Mouse (Mus musculus) heart, postnatal 0 days (tissue): ENCODE measurements at regions not wholly inside any gene's neighbourhood (a gene's known extent, or its start where the extent isn't known, plus 50 kb on each side); places are given as distances from the start of the nearest gene placed in this dataset.

Experiments used
- ATAC-seq: fragments of 200-750 bp; cut with Nextera tagmentation; 2 replicates; pipeline ENCODE4 v1.8.0; 2017; ENCODE audit warnings: low read depth, moderate number of reproducible peaks, moderate library complexity; ENCODE audit not compliant: insufficient read depth
- DNase-seq: peaks from one replicate; pipeline ENCODE4 v3.0.0-alpha.2; 2016; ENCODE audit warnings: low spot score
- H3K27ac ChIP-seq: fragments of 300-500 bp; sonication (generic); 2 replicates; pipeline ENCODE4 v1.5.1; 2014; ENCODE audit warnings: low read depth, mild to moderate bottlenecking
- H3K27me3 ChIP-seq: fragments of 300-500 bp; sonication (generic); 2 replicates; pipeline ENCODE4 v1.6.1; 2014; ENCODE audit warnings: low read length, mixed read lengths; ENCODE audit not compliant: control insufficient read depth, insufficient read depth
- H3K36me3 ChIP-seq: fragments of 300-500 bp; sonication (generic); replicated peaks from 2 replicates; pipeline ENCODE4 v1.6.1; 2014; ENCODE audit warnings: low read length, mixed read lengths; ENCODE audit not compliant: control insufficient read depth, insufficient read depth
- H3K4me1 ChIP-seq: fragments of 300-500 bp; sonication (generic); 2 replicates; pipeline ENCODE4 v1.6.1; 2014; ENCODE audit warnings: antibody characterized with exemption; ENCODE audit not compliant: control insufficient read depth, insufficient read depth
- H3K4me2 ChIP-seq: fragments of 300-500 bp; sonication (generic); 2 replicates; pipeline ENCODE4 v1.6.1; 2014; ENCODE audit warnings: low read depth, mild to moderate bottlenecking, low read length, moderate library complexity
- H3K4me3 ChIP-seq: fragments of 300-500 bp; sonication (generic); 2 replicates; pipeline ENCODE4 v1.5.1; 2014; ENCODE audit warnings: low read depth, low read length
- H3K9ac ChIP-seq: fragments of 300-500 bp; sonication (generic); replicated peaks from 2 replicates; pipeline ENCODE4 v1.6.1; 2014; ENCODE audit warnings: low read depth, low read length, mixed read lengths
- H3K9me3 ChIP-seq: fragments of 300-500 bp; sonication (generic); replicated peaks from 2 replicates; pipeline ENCODE4 v1.6.1; 2016; ENCODE audit warnings: low read length; ENCODE audit not compliant: control insufficient read depth
- CTCF ChIP-seq: IDR thresholded peaks from 2 replicates; pipeline ENCODE4 v1.5.1; 2016; ENCODE audit warnings: antibody characterized with exemption, control low read depth, low read depth
- EP300 ChIP-seq: IDR thresholded peaks from 2 replicates; pipeline ENCODE4 v1.6.1; 2016; ENCODE audit warnings: antibody characterized with exemption, low read depth
- WGBS: fragments of 180-500 bp; shearing (Covaris S2); extraction: QIAGEN DNeasy Blood & Tissue Kit; methylation state at CpG from one replicate; pipeline ENCODE4 v1.1.7; 2014; 5-methylcytosine and 5-hydroxymethylcytosine counted together

- H3K9me3 ChIP-seq: no peaks in the 10 kb centered on the region
- ATAC-seq (no peak), DNase-seq (no peak)
- TF ChIP-seq CTCF: no peak
- no peak for TF ChIP-seq EP300
- no peak overlapping the region for H3K27ac ChIP-seq
- no peak overlapping the region for H3K4me3 ChIP-seq
- H3K9ac ChIP-seq: no peak overlapping the region
- peaks cover 3% of the 10 kb centered on the region; the same call in 1 of the 2 replicates for H3K4me1 ChIP-seq
- WGBS: 59% methylated on average over 5 of the region's 5 CpGs
- H3K27me3 ChIP-seq: no peaks in the 10 kb centered on the region
- H3K4me2 ChIP-seq: no peak overlapping the region
- H3K36me3 ChIP-seq: no peaks in the 10 kb centered on the region
Observed at GRCm38 (mm10) chr10:96204198-96204597, 67.8 kb downstream of the Gm5426 start.

DNA sequence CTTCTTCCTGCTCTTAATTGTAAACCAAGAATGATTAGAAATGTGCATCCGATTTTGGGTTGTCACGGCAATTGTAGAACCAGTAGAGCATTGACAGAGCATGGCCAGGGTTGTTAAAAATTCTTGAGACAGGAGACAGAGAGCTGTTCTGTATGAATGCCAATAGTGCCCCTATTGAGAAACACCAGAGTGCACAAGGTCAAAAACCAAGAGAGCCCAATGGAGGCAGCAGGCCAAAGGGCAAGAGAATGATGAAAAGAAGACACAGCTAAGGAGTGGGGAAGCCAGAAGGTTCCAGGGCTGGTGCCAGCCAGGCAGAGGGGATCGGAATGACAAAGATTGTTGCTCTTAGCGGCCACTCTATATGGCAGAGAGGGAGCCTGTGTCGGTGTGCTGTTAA is 72.8 kb downstream of the Gm5426 start:
- Histone ChIP-seq H3K27me3 (no peaks in the 10 kb centered on the region), H3K27ac (no peak overlapping the region), H3K4me2 (no peak overlapping the region), H3K36me3 (no peaks in the 10 kb centered on the region), H3K4me1 (no peaks in the 10 kb centered on the region), H3K9ac (no peak overlapping the region), H3K4me3 (no peak overlapping the region), H3K9me3 (no peaks in the 10 kb centered on the region)
- DNase-seq: no peak
- 89% methylated on average over 5 of the region's 5 CpGs for WGBS
- no peak for TF ChIP-seq CTCF
- TF ChIP-seq EP300: no peak
- no peak for ATAC-seq

GRCm38 (mm10) chr10:96211189-96211588 is 74.8 kb downstream of the Gm5426 start:
- 66% methylated on average over 7 of the region's 7 CpGs for WGBS
- no peak overlapping the region for H3K4me2 ChIP-seq
- H3K9ac ChIP-seq: no peak overlapping the region
- no peak overlapping the region for H3K27ac ChIP-seq
- ATAC-seq (no peak), DNase-seq (no peak)
- no peak for TF ChIP-seq CTCF
- TF ChIP-seq EP300: no peak
- H3K36me3 ChIP-seq: no peaks in the 10 kb centered on the region
- no peaks in the 10 kb centered on the region for H3K4me1 ChIP-seq
- no peaks in the 10 kb centered on the region for H3K27me3 ChIP-seq
- H3K9me3 ChIP-seq: no peaks in the 10 kb centered on the region
- H3K4me3 ChIP-seq: no peak overlapping the region

- H3K4me2 ChIP-seq: no peak overlapping the region
- H3K4me3 ChIP-seq: no peak overlapping the region
- no peaks in the 10 kb centered on the region for H3K36me3 ChIP-seq
- H3K27ac ChIP-seq: no peak overlapping the region
- no peak overlapping the region for H3K9ac ChIP-seq
- no peak for TF ChIP-seq EP300
- peak; percentile 96 for TF ChIP-seq CTCF
- 1% methylated on average over 10 of the region's 10 CpGs for WGBS
- ATAC-seq (peak; percentile 77), DNase-seq (peak; percentile 92)
- no peaks in the 10 kb centered on the region for H3K27me3 ChIP-seq
- no peaks in the 10 kb centered on the region for H3K4me1 ChIP-seq
- H3K9me3 ChIP-seq: no peaks in the 10 kb centered on the region
Observed at GRCm38 (mm10) chr10:96213876-96214275, 77.5 kb downstream of the Gm5426 start.

GRCm38 (mm10) chr10:96214285-96214684 is 77.9 kb downstream of the Gm5426 start:
- Histone ChIP-seq H3K4me3 (no peak overlapping the region), H3K36me3 (no peaks in the 10 kb centered on the region), H3K9ac (no peak overlapping the region), H3K4me2 (no peak overlapping the region), H3K9me3 (no peaks in the 10 kb centered on the region), H3K27me3 (no peaks in the 10 kb centered on the region), H3K27ac (no peak overlapping the region), H3K4me1 (no peaks in the 10 kb centered on the region)
- no peak for TF ChIP-seq CTCF
- no peak for TF ChIP-seq EP300
- DNase-seq: no peak
- ATAC-seq: no peak; the same call in 1 of the 2 replicates
- 59% methylated on average over 7 of the region's 7 CpGs for WGBS

- no peaks in the 10 kb centered on the region for H3K9me3 ChIP-seq
- no peak overlapping the region for H3K9ac ChIP-seq
- ATAC-seq (no peak), DNase-seq (no peak)
- no peak overlapping the region for H3K27ac ChIP-seq
- H3K27me3 ChIP-seq: no peaks in the 10 kb centered on the region
- H3K4me2 ChIP-seq: no peak overlapping the region
- H3K4me3 ChIP-seq: no peak overlapping the region
- no peaks in the 10 kb centered on the region for H3K4me1 ChIP-seq
- TF ChIP-seq EP300 (no peak), CTCF (no peak)
- no peaks in the 10 kb centered on the region for H3K36me3 ChIP-seq
- WGBS: 78% methylated on average over 6 of the region's 6 CpGs
Observed at GRCm38 (mm10) chr10:96214946-96215345, 78.5 kb downstream of the Gm5426 start.
